Mouse (Mus musculus) MEL (cell line): ENCODE data around the gene Eif1.

Experiments
- CHD1 ChIP-seq: IDR thresholded peaks from 2 replicates; pipeline ENCODE4 v1.6.1; 2012; ENCODE audit warnings: low read depth, mild to moderate bottlenecking, inconsistent platforms, low read length, improper control_type of control experiment
- E2F4 ChIP-seq: IDR thresholded peaks from 2 replicates; pipeline ENCODE4 v1.6.1; 2011; ENCODE audit warnings: low read depth, low read length, improper control_type of control experiment, borderline replicate concordance
- EP300 ChIP-seq, 2 experiments: IDR thresholded peaks; 2 replicates each; pipeline ENCODE4 v1.6.1; 2011; ENCODE audit warnings: improper control_type of control experiment in 2 of 2, low read length in 2 of 2, low read depth in 1 of 2, mild to moderate bottlenecking in 1 of 2
- RAD21 ChIP-seq: IDR thresholded peaks from 2 replicates; pipeline ENCODE4 v1.6.1; 2011; ENCODE audit warnings: mild to moderate bottlenecking, low read depth, low read length, improper control_type of control experiment
- ZKSCAN1 ChIP-seq: IDR thresholded peaks from 2 replicates; pipeline ENCODE4 v1.6.1; 2012; ENCODE audit warnings: low read depth, mild to moderate bottlenecking, inconsistent platforms, low read length, improper control_type of control experiment, moderate library complexity

GRCm38 (mm10) chr11:100325062-100325629 lies 5.5 kb downstream of the Eif1 start:
- TF ChIP-seq ZKSCAN1 (no peak), EP300 (IDR thresholded peaks at IDR 0.05; ENCODE audit: low read depth in 1 of 2, low read length in 2 of 2) (no peak; a peak in 1 of 4 replicates), E2F4 (no peak), CHD1 (no peak), RAD21 (no peak)
